Mouse (Mus musculus) G1E (cell line): Measurements from ENCODE around the gene Grm5.

Experiments
- CTCF ChIP-seq: IDR thresholded peaks from 2 replicates; pipeline ENCODE4 v1.5.1; 2012; ENCODE audit warnings: low read depth, low read length, inconsistent platforms, mixed read lengths
- GATA1 ChIP-seq: IDR thresholded peaks from 2 replicates; pipeline ENCODE4 v1.6.1; 2012; ENCODE audit warnings: borderline replicate concordance, low read length, inconsistent platforms, mixed read lengths
- GATA2 ChIP-seq: IDR thresholded peaks from 2 replicates; pipeline ENCODE4 v1.6.1; 2012; ENCODE audit warnings: low read depth, low read length, inconsistent platforms, borderline replicate concordance
- POLR2AphosphoS5 ChIP-seq: IDR thresholded peaks from 2 replicates; pipeline ENCODE4 v1.6.1; 2012; ENCODE audit warnings: low read depth, low read length, inconsistent platforms; ENCODE audit not compliant: insufficient replicate concordance
- TAL1 ChIP-seq: conservative IDR thresholded peaks from 2 replicates; pipeline ENCODE4 v1.6.1; 2012; ENCODE audit warnings: low read depth, low read length, inconsistent platforms, mixed read lengths

GRCm38 (mm10) chr7:87661794-87662193 is 77.8 kb downstream of the Grm5 start:
- TF ChIP-seq GATA1 (no peak), CTCF (no peak), TAL1 (no peak), POLR2AphosphoS5 (no peak), GATA2 (no peak)
